Mouse (Mus musculus): ENCODE results near the gene Vsir. TPM values are rescaled to one million over a fixed set of nuclear protein-coding genes. Genes with fewer than 3 reads are reported as not detected.

Gene Vsir
- polyA plus RNA-seq, 1 experiment from 2014 or later = 1.7 TPM

DNA sequence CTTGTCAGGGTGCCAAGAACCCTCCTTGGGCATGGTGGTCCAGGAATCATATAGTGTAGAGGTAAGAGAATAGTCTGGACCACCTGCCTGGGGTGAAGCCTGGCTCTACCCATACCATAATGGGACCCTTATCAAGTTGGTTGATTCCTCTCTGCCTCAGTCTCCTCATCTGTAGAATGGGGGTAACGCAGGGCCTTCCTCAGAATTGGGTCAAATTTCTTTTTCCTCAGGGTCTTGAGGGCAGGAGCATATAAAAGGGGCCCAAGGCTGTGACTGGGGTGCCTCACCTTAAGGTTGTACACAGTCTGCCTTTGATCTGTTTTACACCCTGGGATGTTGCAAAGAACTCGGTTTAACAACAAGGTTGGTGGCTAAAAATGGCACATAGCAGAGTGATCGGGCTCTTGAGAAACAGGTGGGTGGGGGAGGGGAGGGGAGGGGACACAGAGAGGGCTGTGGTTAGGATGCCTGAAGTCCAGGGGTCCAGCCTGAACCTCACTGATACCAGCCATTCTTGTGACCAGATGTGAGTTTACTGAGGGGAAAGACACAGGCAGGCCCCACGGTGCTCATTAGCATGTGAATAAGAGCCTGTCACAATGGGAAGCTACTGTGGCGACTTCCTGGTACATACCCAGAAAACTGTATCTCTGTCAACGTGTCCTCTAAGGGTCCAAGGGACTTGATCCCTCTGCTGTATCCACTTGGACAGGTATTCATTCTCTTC is 43.7 kb downstream of the Vsir start:
- WGBS = 35% methylated on average over 6 of the region's 6 CpGs
- no peak overlapping the region for H3K4me2 ChIP-seq
- H3K27me3 ChIP-seq (ENCODE audit: control insufficient read depth, insufficient read depth, low read length) = no peaks in the 10 kb centered on the region
- H3K4me3 ChIP-seq (ENCODE audit: low read depth, low read length) = no peak overlapping the region
- H3K27ac ChIP-seq (ENCODE audit: low read depth, low read length) = no peak overlapping the region
- DNase-seq (ENCODE audit: low spot score, missing footprints) (no peak), ATAC-seq (ENCODE audit: low FRiP score) (no peak)
- H3K9ac ChIP-seq (ENCODE audit: low read length) = peak overlapping the region; percentile 3; the same call in 1 of the 2 replicates
- no peaks in the 10 kb centered on the region for H3K36me3 ChIP-seq (ENCODE audit: control insufficient read depth, insufficient read depth, low read length)
- no peaks in the 10 kb centered on the region for H3K9me3 ChIP-seq (ENCODE audit: control insufficient read depth, low read length)
- H3K4me1 ChIP-seq (ENCODE audit: control insufficient read depth, insufficient read depth, low read length) = peaks cover 4% of the 10 kb centered on the region; the same call in 1 of the 2 replicates

DNA sequence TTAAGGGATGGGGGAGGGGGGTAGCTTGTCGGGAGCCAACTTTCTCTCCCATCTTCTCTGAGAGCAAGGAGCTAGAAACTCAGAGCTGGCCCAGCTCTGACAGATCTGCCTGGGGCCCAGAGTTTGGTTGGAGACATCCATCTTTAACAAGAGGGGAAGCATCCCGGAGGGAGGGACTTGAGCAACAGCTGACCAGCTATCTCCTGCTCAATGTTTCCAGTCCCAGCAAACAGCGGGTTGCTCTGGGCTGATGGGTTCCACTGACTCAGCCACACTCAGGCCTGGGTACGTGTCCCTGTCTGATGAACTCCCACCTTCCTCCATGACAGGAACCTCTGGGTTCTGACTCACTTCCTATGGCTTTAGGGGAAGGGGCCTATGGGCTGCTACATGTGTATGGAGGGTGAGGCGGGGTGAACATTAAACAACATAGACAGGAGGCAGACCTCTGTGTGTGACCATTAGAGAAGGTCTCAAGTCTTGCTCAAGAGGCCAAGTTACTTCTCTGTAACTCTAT is 44.3 kb downstream of the Vsir start:
- Histone ChIP-seq H3K4me3 (ENCODE audit: low read depth, low read length) (no peak overlapping the region), H3K9me3 (ENCODE audit: control insufficient read depth, low read length) (no peaks in the 10 kb centered on the region), H3K27me3 (ENCODE audit: control insufficient read depth, insufficient read depth, low read length) (no peaks in the 10 kb centered on the region), H3K27ac (ENCODE audit: low read depth, low read length) (no peak overlapping the region), H3K9ac (ENCODE audit: low read length) (peak overlapping the region; percentile 3; the same call in 1 of the 2 replicates), H3K4me2 (no peak overlapping the region), H3K36me3 (ENCODE audit: control insufficient read depth, insufficient read depth, low read length) (no peaks in the 10 kb centered on the region), H3K4me1 (ENCODE audit: control insufficient read depth, insufficient read depth, low read length) (peaks cover 4% of the 10 kb centered on the region; the same call in 1 of the 2 replicates)
- no peak for ATAC-seq (ENCODE audit: low FRiP score)
- DNase-seq (ENCODE audit: low spot score, missing footprints) = no peak
- 58% methylated on average over 5 of the region's 5 CpGs for WGBS

DNA sequence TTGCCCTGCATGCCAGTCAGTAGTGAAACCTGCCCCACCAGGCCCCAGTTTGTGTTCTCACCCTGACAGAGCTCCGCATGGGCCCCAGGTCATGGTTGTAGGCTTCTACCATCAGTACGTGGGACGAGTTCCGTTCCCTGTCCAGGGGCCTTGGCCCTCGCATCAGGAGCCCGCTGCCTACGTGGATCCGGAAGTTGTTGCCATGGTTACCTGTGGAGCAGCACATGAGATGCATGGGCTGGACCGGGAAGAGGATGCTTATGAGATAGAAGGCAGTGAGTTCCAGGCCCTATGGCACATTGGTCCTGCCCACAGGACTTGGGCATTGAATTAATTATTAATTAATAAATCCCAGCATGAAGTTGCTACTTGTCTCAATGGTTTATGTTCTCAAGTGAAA is 45.0 kb downstream of the Vsir start:
- Histone ChIP-seq H3K4me3 (ENCODE audit: low read depth, low read length) (no peak overlapping the region), H3K36me3 (ENCODE audit: control insufficient read depth, insufficient read depth, low read length) (no peaks in the 10 kb centered on the region), H3K4me2 (no peak overlapping the region), H3K27ac (ENCODE audit: low read depth, low read length) (no peak overlapping the region), H3K9ac (ENCODE audit: low read length) (no peak overlapping the region), H3K4me1 (ENCODE audit: control insufficient read depth, insufficient read depth, low read length) (peaks cover 4% of the 10 kb centered on the region; the same call in 1 of the 2 replicates), H3K9me3 (ENCODE audit: control insufficient read depth, low read length) (no peaks in the 10 kb centered on the region), H3K27me3 (ENCODE audit: control insufficient read depth, insufficient read depth, low read length) (no peaks in the 10 kb centered on the region)
- ATAC-seq (ENCODE audit: low FRiP score) = no peak
- 88% methylated on average over 9 of the region's 9 CpGs for WGBS
- no peak for DNase-seq (ENCODE audit: low spot score, missing footprints)

DNA sequence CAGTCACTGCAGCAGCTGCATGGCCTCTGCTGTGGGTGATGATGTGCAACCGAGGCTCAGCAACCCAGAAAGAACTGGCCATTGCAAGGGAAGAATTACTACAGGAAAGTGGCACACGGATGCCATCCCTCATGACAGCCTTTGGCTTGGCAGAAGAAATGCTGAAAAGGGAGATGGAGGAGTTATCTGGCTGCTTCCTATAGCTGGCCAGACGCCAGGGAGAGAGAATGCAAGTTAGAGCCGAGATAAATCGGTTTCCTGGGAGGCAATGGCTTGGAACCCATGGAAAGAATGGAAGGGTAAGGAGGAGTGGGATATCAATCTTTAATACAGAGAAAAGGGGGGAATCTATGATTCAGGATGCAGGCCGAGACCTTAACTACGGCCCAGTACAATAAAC is 48.3 kb downstream of the Vsir start:
- Histone ChIP-seq H3K4me3 (ENCODE audit: low read depth, low read length) (no peak overlapping the region), H3K4me2 (no peak overlapping the region), H3K27ac (ENCODE audit: low read depth, low read length) (no peak overlapping the region), H3K9ac (ENCODE audit: low read length) (no peak overlapping the region), H3K36me3 (ENCODE audit: control insufficient read depth, insufficient read depth, low read length) (no peaks in the 10 kb centered on the region), H3K27me3 (ENCODE audit: control insufficient read depth, insufficient read depth, low read length) (no peaks in the 10 kb centered on the region), H3K9me3 (ENCODE audit: control insufficient read depth, low read length) (no peaks in the 10 kb centered on the region), H3K4me1 (ENCODE audit: control insufficient read depth, insufficient read depth, low read length) (peaks cover 7% of the 10 kb centered on the region; the same call in 1 of the 2 replicates)
- WGBS = 87% methylated on average over 7 of the region's 7 CpGs
- DNase-seq (ENCODE audit: low spot score, missing footprints) (no peak), ATAC-seq (ENCODE audit: low FRiP score) (no peak)

DNA sequence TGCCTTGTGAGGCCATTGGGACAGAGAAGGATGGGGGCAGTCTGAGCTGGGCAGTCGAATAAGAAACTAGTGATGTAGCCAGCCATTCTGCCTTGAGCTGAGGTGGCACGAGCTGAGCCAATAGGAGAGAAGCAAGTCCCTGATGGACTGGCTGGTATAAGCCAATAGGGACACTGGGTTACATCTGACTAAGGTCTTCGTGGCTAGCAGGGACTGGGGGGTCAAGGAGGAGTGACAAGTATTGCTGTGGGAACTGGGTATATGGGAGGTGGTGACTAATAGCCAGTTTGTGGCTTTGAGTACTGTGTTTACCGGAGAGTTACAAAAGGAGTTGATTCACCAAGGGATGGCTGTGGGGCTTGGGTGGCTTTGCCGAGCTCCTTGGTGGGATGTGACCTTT is 49.0 kb downstream of the Vsir start:
- ATAC-seq (ENCODE audit: low FRiP score) (no peak), DNase-seq (ENCODE audit: low spot score, missing footprints) (no peak)
- WGBS = 73% methylated on average over 5 of the region's 5 CpGs
- Histone ChIP-seq H3K4me1 (ENCODE audit: control insufficient read depth, insufficient read depth, low read length) (peaks cover 7% of the 10 kb centered on the region; the same call in 1 of the 2 replicates), H3K27me3 (ENCODE audit: control insufficient read depth, insufficient read depth, low read length) (no peaks in the 10 kb centered on the region), H3K4me2 (no peak overlapping the region), H3K36me3 (ENCODE audit: control insufficient read depth, insufficient read depth, low read length) (no peaks in the 10 kb centered on the region), H3K9me3 (ENCODE audit: control insufficient read depth, low read length) (no peaks in the 10 kb centered on the region), H3K4me3 (ENCODE audit: low read depth, low read length) (no peak overlapping the region), H3K27ac (ENCODE audit: low read depth, low read length) (no peak overlapping the region), H3K9ac (ENCODE audit: low read length) (no peak overlapping the region)

DNA sequence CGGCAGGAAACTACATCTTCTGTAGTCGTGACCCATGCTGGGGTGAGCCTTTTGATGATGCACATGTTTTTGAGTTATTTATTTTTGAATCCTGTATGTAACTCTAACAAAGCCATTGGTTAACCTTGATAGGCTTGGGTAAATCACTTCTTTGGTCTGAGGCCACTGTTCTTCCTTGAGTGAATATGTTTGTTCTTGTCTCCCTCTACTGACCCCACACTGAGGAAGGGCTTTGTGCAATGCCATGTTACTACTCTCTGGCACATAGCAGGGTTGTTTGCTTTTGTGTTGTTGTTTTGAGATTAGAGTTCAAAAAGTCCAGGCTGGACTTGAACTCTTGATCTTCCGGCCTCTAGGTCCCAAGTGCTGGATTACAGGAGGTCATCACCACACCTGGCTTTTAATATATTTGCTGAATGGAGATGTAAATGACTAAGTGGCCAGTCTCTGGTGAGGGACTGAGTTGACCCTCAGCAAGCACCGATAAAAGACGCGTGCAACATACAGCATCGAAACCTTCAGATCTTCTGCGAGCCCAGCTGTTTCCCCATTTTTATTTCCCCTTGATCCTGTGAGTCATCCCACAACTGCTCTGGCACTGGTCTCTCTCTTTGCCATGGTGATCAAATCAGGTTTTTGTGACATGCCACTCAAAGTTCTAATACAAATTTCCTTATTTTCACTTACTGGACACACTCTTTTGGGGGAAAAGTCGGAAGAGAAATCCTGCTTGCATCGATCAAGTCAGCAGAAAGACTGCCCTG is 51.6 kb downstream of the Vsir start:
- WGBS = 93% methylated on average over 10 of the region's 10 CpGs

DNA sequence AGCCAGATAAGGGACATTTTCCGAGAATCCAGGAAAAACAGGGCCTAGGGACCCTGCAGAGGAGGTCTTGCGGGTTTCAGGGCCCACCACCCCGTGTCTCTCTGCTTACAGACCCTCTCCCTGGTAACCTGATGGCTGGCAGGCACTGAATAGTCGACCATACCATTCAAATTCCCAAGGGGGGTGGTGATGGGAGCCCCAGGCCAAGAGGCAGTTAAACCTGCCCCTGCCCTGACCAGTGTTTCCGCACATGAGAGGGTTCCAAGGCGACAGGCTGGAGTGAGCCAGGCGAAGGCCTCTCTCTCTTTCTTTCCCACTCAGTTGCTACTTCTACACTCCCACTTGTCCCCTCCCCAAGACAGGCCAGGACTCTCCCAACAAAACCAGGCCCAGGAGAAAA is 52.8 kb downstream of the Vsir start, which contains the start of gene Gm17455:
Gene Gm17455 (plus strand): TSS at position 278 of the 400 bp plus-strand sequence.
- Histone ChIP-seq H3K27ac (ENCODE audit: low read depth, low read length) (peak within 1 kb of the TSS; percentile 16; the same call in 1 of the 2 replicates), H3K36me3 (ENCODE audit: control insufficient read depth, insufficient read depth, low read length) (no peaks in the 10 kb centered on the region), H3K9me3 (ENCODE audit: control insufficient read depth, low read length) (no peaks in the 10 kb centered on the region), H3K27me3 (ENCODE audit: control insufficient read depth, insufficient read depth, low read length) (no peaks in the 10 kb centered on the region), H3K9ac (ENCODE audit: low read length) (peak within 1 kb of the TSS; percentile 14), H3K4me3 (ENCODE audit: low read depth, low read length) (no peak within 1 kb of the TSS), H3K4me1 (ENCODE audit: control insufficient read depth, insufficient read depth, low read length) (peaks cover 3% of the 10 kb centered on the region; the same call in 1 of the 2 replicates), H3K4me2 (no peak within 1 kb of the TSS)
- DNase-seq (ENCODE audit: low spot score, missing footprints) = no peak
- no peak for ATAC-seq (ENCODE audit: low FRiP score)
- WGBS = 41% methylated on average over 7 of the region's 7 CpGs

More for the DNA sequence above, 51.6 kb downstream of the Vsir start:
- no peak overlapping the region for H3K9ac ChIP-seq (ENCODE audit: low read length)
- H3K4me2 ChIP-seq = no peak overlapping the region
- H3K4me1 ChIP-seq (ENCODE audit: control insufficient read depth, insufficient read depth, low read length) = peaks cover 3% of the 10 kb centered on the region; the same call in 1 of the 2 replicates
- no peaks in the 10 kb centered on the region for H3K36me3 ChIP-seq (ENCODE audit: control insufficient read depth, insufficient read depth, low read length)
- H3K4me3 ChIP-seq (ENCODE audit: low read depth, low read length) = no peak overlapping the region
- ATAC-seq (ENCODE audit: low FRiP score) (no peak), DNase-seq (ENCODE audit: low spot score, missing footprints) (no peak)
- H3K27me3 ChIP-seq (ENCODE audit: control insufficient read depth, insufficient read depth, low read length) = no peaks in the 10 kb centered on the region
- H3K9me3 ChIP-seq (ENCODE audit: control insufficient read depth, low read length) = no peaks in the 10 kb centered on the region
- no peak overlapping the region for H3K27ac ChIP-seq (ENCODE audit: low read depth, low read length)

DNA sequence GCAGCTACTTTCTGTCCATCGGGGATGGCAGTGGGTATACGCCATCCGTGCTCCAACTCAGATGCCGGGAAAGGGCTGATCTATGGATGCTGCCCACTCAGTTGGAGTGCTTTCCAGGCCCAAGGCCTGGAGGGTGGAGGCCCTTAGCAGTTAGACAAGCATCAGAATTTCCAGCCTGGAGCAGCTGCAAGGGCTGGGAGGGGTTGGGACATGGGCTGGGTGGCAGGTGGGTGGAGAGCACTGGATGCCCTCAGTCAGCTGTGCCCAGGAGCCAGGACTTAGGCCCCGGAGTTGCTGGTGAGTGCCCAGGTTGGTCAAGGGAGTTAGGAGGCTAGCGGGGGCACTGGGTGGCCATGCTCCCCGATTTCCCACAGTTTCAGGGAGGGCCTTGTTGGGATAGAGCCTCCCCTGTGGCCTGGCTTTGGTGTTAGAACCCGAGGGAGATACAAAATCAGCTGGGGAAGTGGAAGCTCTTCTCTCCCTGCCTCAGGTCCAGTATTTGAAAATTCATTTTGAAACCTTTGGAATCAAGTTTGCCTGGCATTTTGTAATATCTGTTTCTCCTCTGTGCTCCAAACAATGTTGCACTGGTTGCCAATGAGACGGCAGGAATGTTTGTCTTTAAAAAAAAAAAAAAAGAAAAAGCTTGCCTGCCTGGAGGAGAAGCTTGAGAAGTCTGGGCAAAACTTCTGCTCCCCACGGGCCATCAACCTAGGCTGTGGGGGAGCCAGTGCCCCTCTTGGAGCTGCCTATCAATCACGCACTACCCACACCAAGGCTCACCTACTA is 54.0 kb downstream of the Vsir start:
- Histone ChIP-seq H3K4me2 (no peak overlapping the region), H3K4me3 (ENCODE audit: low read depth, low read length) (no peak overlapping the region), H3K27me3 (ENCODE audit: control insufficient read depth, insufficient read depth, low read length) (no peaks in the 10 kb centered on the region), H3K4me1 (ENCODE audit: control insufficient read depth, insufficient read depth, low read length) (peaks cover 3% of the 10 kb centered on the region; the same call in 1 of the 2 replicates), H3K36me3 (ENCODE audit: control insufficient read depth, insufficient read depth, low read length) (no peaks in the 10 kb centered on the region), H3K9ac (ENCODE audit: low read length) (0 out of 2 replicates have a peak overlapping the region, but pooled peaks have one; percentile 14), H3K27ac (ENCODE audit: low read depth, low read length) (no peak overlapping the region), H3K9me3 (ENCODE audit: control insufficient read depth, low read length) (no peaks in the 10 kb centered on the region)
- 73% methylated on average over 11 of the region's 11 CpGs for WGBS
- no peak for DNase-seq (ENCODE audit: low spot score, missing footprints)
- ATAC-seq (ENCODE audit: low FRiP score) = no peak
